Mouse (Mus musculus) left cerebral cortex, postnatal 36 days (tissue): ENCODE results near the gene Glt6d1. TPM values are rescaled to one million over a fixed set of nuclear protein-coding genes. Genes with fewer than 3 reads are reported as not detected.
A peak's percentile ranks its signal among the peaks of the same experiment; 100 is the strongest.
"Not testable (repeated sequence)": the region's sequence is repeated elsewhere in the genome, so short reads cannot be mapped to it uniquely, and the experiment has no call there.

Experiments used
- DNase-seq, 2 experiments: peaks; one replicate each; pipeline ENCODE4 v3.0.0; 2021 to 2022; ENCODE audit warnings: low spot score in 2 of 2, mixed read lengths in 1 of 2
- intact Hi-C: fragments of 180-260 bp; cut with DNase I; formaldehyde crosslinking; loops from one replicate; pipeline ENCODE4 v1.15.1; 2025
- total RNA-seq, 2 experiments: library from RNA; stranded (reverse); gene quantifications; 2 replicates each; pipeline ENCODE4 v1.2.3; 2021

Gene Glt6d1
- total RNA-seq, result not detected

DNA sequence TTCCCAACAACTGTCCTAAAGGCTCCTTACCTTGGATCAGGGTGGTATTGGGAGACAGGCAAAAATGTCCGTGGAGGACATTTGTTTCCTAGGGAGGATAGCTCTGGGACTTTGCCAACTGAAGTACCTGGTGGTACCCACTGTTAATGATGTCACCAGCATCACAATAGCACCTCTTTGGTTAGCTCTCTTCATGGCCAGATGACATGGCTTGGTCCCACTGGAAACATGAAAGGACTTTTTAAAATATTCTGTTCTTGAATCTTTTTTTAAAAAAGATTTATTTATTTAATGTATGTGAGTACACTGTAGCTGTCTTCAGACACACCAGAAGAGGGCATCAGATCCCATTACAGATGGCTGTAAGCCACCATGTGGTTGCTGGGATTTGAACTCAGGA is at the start of gene Glt6d1:
TSS of gene Glt6d1 (minus strand) at position 101 of the 400 bp plus-strand sequence.
- DNase-seq, intact Hi-C loops: not testable (repeated sequence)

DNA sequence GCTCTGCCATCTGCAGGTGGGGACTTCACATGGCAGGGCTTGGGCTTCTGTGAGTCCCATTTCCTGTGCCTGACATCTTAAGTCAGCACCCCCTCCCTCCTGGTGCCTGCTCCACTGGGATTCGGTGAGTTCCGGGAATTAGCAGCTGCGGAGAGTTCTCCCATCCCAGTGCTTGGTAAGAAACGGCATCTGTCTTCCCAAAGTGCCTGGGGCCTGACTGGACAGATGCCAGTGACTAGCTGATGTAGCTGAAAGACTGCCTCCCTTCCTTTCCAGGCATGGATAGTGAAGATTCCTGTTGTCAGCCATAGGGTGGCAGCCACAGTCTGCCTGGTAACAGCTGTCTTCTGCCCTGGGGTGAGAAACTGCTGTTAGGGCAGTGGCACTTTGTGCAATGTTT is 49.8 kb upstream of the Glt6d1 start:
- DNase-seq, result peak; percentile 68 to 75
- intact Hi-C loops, result loop anchor here (2.0 kb wide), 1 partner anchor 29 kb away; no protein-coding TSS in a partner anchor

DNA sequence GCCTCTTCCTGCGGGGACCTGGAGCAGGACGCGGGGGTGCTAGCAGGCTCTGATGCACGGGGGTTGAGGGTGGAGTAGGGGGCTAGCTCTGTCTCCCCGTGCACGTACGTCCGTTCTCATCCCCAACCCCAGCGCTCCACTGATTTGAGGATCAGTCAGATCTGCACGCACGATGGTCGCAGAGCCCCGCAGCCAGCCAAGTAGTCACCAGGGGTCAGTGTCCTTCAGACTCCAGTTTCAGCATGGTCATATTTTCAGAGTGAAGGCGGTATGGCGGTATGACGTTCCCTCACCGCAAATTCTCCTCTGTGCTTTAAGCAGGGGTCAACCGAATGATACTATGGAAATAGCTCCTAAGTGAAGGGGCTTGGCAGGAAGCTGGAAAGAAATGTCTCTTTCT is 48.6 kb upstream of the Glt6d1 start:
- intact Hi-C loops, result loop anchor here (2.0 kb wide), 1 partner anchor 27 kb away; no protein-coding TSS in a partner anchor
- DNase-seq, result peak in 1 of 2 experiments; percentile 31

DNA sequence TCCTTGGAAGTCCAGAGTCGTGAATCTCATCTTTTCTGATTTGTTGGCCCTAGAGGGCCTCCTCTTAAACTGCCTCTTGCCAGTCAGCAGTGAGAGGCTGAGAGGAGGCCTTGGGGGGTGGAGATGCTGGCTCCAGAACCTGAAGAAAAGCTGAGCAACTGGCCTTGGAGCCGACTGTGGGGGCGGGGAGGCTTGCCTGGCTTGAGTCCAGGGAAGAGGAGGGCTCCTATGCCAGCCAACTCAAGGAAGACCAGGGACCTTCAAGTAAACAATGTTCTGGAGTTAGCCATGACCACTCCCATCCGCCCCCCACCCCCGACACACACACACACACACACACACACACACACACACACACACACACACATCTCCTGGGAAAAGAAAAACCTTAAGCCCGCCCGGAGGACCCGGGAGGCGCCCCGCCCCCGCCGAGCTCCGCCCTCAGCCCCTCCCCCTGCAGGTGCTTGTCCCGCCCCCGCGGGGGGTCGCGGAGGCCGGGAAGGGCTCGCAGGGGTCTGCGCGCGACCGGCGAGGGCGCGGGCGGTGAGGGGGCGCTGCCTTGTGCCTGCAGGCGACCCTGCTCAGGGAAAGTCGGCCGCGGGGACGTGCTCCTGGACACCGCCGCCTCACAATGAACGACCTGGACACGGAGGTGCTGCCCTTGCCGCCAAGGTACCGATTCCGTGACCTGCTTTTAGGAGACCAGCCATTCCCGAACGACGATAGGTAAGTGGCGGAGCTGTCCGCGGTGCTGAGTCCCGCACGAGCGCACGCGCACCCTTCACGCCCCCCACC is 47.9 kb upstream of the Glt6d1 start, which contains the start of gene Kcnt1:
TSS of gene Kcnt1 (plus strand) at position 398 of the 795 bp plus-strand sequence.
- peak in 1 of 2 experiments; percentile 49 for DNase-seq

DNA sequence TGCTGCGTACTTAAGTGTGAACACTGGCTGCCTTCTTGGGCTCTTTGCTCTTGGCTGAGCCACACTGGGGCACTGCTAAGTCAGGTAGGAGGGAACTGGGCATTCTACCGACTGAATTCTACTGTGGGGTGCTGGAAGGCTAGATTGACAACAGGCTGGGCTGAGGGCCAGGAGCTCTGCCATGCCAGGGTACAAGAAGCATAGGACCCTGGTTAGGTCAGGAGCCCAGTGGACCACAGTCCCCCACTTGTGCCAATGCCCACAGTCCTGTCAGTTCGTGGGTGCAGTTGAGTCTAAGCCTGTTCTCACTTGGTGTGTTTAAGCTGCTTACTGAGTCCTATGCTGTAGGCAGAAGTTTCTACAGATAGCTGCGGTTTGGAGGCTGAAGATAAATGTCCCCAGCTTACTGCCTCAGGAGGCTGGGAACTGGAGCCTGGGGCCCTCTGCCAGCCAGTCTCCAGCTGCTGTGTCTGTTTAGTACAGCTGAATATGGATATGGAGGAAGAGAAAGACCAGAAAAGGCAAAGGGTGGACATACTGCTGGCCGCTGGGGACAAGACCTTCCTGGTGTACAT is 47.1 kb upstream of the Glt6d1 start:
- intact Hi-C loops, result loop anchor here (2.0 kb wide), 1 partner anchor 120 kb away; the partner anchor contains the start of gene Camsap1
- peak in 1 of 2 experiments; percentile 50 for DNase-seq

More for the DNA sequence above, 47.9 kb upstream of the Glt6d1 start, which contains the start of gene Kcnt1:
- intact Hi-C loops, result loop anchor here (2.0 kb wide), 2 partner anchors 27 to 119 kb away; partner anchors contain the start of gene Camsap1

DNA sequence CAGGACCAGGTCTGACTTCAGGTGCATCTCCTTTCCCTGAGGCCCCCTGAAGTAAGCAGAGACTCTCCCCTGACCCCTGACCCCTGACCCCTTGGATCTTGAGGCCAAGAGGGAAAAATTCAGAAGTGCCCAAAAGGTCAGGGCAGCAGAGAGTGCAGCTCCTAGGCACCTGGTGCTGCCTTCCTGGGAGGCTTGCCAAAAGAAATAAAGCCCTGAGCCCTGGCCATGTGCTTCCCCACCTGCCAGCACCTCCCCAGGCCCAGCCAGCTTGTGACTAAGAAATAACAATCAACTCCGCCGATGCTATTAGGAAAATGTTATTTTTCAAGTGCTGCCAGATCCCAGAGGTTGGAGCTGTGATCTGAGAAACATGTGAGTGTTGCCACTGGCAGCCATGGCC is 46.4 kb upstream of the Glt6d1 start:
- no peak for DNase-seq
- intact Hi-C loops, result loop anchor here (2.0 kb wide), 1 partner anchor 121 kb away; the partner anchor contains the start of gene Camsap1

DNA sequence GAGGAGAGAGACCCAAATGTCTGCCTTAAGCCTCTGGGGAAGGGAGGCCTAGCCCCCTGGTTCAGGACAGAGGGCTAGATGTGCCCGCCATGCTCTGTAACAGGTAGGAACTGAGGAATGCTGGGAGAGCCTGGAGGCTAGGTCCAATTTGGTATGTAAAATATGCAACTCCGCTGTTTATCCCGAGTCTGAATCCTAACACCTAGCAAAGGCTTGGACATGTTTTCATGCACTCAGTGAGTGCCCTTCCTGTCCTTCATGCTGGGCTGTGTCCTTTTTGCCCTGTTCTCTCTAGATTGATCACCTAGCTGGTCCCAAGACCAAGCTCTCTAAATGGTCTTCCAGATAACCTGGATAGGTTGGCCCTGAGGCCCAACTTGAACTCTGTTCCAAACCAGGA is 44.2 kb upstream of the Glt6d1 start:
- intact Hi-C loops, result no loop called here

DNA sequence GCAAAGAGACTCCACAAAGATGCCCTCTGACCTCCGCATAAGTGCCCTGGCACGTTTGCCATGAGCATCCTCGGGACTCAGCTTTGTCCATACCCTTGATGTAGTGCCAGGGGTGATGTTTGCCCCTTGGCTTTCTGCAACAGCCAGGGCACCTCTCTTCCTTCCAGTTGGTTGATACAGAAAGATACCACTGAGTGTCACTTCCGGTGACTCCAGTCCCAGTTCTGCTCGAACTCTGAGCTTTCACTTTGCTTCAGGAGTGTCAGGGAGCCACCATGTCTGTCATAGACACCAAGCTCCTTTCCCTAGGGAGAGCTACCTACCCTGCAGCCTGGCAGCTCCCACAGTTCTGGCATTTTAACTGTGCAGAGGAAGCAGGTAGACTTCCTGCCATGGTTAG is 38.4 kb upstream of the Glt6d1 start:
- intact Hi-C loops, result no loop called here
- DNase-seq, result no peak

More for the DNA sequence above, 44.2 kb upstream of the Glt6d1 start:
- no peak for DNase-seq

DNA sequence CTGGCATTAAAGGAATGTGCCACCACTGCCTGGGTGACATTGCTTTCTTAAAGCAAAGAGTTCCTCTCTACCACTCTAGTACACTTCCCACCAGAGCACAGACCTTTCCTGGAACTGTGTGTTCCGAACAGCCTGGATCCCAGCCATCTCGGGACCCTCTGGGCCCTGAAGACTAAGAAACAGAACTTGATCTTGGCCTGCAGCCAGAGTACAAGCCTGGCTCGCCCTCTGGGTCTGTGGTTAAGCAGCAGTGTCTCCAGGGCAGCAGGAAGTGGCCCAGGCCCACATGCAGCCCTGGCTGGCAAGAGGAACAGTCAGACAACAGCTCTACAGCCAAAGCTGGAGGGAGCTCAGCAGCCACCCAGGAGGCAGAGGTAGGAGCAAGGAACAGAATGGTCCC is 37.0 kb upstream of the Glt6d1 start:
- intact Hi-C loops, result no loop called here
- peak; percentile 57 to 62 for DNase-seq

DNA sequence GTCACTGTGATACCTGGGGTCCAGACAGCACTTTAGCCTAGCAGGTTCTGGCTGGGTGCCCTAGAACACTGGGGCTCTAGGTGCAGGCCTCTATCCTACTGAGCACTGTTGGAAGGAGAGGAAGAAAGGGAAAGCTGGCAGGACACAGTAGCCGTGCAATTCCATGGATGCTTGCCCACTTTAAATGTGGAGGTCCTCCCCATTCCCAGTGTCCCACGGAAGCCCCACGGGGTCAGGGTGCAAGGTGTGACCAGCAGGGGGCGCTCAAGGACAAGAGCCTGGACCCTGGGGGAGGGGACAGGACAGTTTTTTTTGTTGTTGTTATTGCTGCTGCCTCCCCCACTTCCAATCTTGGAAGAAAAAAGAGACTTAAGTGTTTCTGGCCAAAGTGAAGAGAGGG is 34.7 kb upstream of the Glt6d1 start:
- intact Hi-C loops, result no loop called here
- no peak for DNase-seq

DNA sequence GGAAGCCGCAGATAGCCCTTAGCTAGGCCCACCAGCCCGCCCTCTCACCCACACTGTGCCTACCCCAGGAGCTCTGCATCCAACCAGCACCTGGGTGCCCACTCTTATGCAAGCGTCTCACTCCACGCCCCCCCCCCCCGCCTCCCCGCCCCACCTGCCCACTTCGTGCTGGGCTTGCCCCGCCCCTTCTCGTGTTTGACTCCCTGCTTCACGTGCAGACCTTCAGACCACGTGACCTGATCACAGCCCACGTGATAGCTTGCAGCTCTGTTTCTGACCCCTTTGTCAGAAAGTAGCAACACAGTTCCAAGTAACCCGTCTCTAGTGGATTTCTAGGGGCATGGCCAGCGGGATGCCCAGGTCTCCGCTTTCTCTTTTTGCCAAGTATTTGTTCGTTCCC is 31.6 kb upstream of the Glt6d1 start, which contains the start of gene Sohlh1:
TSS of gene Sohlh1 (minus strand) at position 23 of the 400 bp plus-strand sequence.
- intact Hi-C loops, result no loop called here

DNA sequence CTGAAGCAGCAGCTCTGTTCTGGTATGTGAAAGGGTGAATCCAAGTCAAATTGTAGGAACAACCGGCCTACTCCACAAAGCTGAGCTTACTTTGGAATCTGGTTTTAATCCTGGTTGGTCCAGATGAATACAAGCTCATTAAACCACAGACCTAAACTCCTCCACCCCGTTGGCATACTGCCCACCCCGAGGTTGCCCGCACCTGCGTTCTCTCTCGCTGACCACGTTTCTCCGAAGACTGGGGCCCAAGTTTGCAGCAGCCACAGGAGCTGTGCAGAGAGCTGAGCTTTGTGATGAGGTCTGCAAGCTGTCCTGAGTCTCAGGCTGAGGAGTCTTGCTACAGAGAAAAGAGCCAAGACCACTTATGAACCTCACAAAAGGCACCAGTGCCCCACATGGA is 30.9 kb upstream of the Glt6d1 start:
- intact Hi-C loops, result no loop called here
- no peak for DNase-seq

More for the DNA sequence above, 31.6 kb upstream of the Glt6d1 start, which contains the start of gene Sohlh1:
- DNase-seq, result no peak

DNA sequence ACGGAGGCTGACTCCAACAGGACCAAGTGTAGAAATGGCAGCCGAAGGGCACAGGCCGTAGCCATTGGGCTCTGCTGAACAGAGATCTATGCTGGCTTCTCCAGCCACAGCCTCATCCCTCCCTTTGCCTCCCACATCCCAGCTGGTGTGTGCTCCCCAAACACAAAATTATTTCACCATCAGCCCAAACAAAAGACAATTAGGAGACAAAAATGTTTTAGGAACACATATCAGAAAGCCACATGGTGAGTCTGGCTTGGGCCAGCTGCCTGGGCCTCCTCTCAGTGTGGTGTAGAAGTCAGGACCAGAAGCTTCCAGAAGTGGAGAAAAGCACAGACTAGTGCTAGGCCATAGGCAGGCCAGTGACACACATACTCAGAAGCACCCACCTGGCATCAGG is 28.4 kb upstream of the Glt6d1 start:
- intact Hi-C loops, result loop anchor here (5.0 kb wide), 1 partner anchor 137 kb away; the partner anchor contains the start of gene Bmyc
- no peak for DNase-seq

DNA sequence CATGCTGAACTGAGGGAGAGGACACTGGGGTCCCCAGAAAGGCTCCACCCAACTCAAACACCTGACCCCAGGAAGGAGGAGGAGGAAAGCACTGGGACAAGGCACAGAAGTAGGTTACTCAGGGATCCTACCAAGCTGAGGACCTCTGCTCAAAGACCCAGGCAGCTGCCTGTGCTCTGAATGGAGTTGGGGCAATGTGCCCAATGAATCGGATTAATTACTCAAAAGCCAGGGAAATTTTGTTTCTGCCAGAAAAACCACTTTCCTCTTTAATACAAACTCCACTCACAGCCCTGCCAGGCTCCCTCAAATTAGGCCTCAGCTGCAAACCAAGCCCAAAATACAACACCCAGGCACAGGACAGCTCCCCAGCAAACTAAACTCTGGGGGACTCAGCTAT is 27.1 kb upstream of the Glt6d1 start:
- intact Hi-C loops, result loop anchor here (5.0 kb wide), 1 partner anchor 135 kb away; the partner anchor contains the start of gene Bmyc
- peak; percentile 14 to 18 for DNase-seq

DNA sequence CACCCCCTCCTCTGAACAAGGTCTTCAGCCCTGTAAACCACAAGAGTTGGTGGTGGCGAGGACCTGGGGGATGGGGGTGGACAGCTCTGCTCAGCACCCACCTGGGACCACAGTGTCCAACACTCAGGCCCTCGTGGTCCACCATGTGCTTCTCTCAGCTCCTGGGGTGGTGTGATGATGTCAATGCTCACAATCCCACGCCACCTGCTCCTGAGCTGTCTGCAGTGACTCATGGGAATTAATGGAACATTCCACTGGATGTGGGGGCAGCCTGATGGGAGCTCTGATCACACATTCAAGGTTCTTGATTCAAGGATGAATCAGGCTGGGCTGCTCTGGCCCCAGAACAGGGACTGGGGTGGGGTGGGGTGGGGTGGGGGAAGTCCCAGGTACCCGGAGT is 26.5 kb upstream of the Glt6d1 start:
- DNase-seq, result peak; percentile 19 to 23
- intact Hi-C loops, result loop anchor here (5.0 kb wide), 1 partner anchor 135 kb away; the partner anchor contains the start of gene Bmyc

DNA sequence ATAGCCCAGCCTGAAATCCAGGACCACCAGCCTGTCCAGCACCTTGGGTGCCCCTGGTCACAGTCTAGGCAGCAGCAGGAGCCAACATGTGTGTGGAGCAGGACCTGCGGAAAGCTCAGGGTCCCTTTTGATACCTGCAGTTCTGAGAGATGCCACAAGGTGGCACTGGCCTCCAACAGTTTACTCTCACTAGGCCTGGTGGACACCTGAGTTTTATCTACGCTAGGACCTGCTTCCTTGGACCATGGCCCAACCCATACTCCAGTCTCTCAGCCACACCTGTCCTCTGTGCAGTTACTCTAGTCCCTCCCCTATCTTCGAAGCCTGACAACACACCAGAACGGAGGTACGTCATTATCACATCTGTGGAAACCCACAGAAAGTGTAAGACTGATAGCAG is 20.6 kb upstream of the Glt6d1 start:
- intact Hi-C loops, result loop anchor here (2.0 to 10.0 kb wide), 4 partner anchors 29 to 309 kb away; no protein-coding TSS in a partner anchor

DNA sequence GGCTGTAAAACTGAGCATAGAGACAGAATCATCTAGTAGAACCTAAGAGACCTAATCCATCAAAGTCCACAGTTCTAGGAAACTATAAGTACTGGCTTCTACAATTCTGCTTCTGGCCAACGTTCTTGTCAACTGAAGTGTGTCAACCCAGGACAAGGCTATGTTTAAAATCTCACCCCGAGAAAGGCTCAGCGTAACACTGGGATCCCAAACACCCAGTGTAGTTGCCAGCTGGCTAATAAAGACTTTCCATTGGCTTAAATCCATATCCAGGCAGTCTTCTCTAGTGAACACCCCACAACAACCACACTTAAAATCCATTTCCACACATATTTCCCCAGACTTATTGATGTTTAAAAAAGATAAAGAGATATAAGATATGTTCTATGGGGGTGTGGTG is 15.1 kb upstream of the Glt6d1 start:
- intact Hi-C loops, result loop anchor here (10.0 kb wide), 2 partner anchors 174 to 314 kb away; no protein-coding TSS in a partner anchor
- no peak for DNase-seq

More for the DNA sequence above, 20.6 kb upstream of the Glt6d1 start:
- DNase-seq, result peak; percentile 72 to 78

DNA sequence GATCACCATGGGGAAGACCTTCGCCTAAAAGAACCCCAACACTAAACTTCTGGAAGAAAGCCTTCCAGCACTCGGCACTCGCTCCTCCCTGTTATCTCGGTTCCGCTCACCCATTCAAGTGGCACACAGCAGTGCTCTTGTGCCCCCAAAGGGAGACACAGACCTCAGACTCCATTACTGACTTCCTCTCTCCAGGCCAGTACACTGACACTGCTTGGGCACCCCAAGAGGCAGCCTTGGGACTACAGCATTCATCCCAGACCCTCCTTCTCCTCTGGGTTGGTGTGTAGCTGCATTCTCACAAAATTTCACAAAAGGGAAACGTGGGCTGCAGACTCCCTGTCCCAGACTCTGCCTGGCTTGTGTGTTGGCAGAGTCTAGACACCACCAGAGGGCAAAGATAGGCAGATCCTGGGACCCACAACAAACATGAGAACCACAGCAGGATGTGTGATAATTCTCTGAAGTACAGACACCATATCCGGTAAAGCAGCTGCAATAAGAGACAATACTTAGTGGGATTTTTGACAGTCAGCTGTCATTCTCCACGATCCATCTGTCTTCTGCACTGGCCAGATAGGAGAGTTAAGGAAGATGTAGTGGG is 12.8 kb upstream of the Glt6d1 start:
- intact Hi-C loops, result no loop called here
- no peak for DNase-seq

DNA sequence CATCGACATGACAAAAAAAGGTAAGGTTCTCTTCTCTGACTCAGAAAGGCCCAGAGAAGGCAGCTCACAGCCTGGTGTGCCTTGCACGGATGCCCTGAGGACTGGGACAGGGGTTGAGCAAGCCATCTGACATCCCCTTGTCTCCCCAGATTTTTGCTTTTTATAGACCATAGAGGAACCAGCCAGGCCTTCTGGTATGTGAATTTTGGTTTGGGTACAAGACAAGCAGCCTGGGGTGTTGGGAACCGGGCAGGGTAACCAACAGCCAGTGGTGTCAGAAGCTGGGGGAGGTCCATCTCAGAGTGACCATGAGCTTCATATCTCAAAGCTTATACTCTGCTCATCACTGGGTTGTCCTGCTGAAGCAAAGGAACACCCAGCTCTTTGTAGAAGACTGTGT is 9.1 kb upstream of the Glt6d1 start:
- no peak for DNase-seq

DNA sequence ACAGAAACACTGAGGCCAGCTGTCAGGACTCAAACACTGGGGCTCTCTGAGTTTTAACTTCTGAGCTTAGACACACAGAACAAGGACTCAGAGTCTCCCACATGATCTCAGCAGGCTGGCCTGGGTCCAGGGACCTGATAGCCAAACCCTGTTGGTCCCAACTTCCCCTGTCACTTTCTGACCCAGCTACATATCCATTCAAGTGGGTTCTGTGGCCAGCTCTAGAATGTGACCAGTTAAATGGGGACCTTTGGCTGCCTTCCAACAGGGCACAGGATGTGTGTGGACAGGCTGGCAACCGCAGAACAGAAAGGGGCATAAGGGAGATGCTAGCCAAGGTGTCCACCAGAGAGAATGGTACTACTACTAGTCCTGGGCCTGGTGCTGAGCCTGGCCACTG is 7.2 kb upstream of the Glt6d1 start, which contains the start of gene Lcn9:
TSS of gene Lcn9 (plus strand) at position 348 of the 400 bp plus-strand sequence.
- intact Hi-C loops, result no loop called here
- DNase-seq, result no peak

More for the DNA sequence above, 9.1 kb upstream of the Glt6d1 start:
- intact Hi-C loops, result no loop called here
